Mouse (Mus musculus): Measurements from ENCODE around the gene Prkd2.

- TF ChIP-seq CTCF (IDR thresholded peaks at IDR 0.05) (no peak), EP300 (IDR thresholded peaks at IDR 0.05) (no peak)
Measured at GRCm38 (mm10) chr7:16919395-16920149, 76.9 kb downstream of the Prkd2 start.

Measured in lung, postnatal 0 days (tissue).